In genomic region chr1:164454747-164455400, GRCm38 (mm10) we compare ENCODE assay signal across 8 mouse cellular contexts. TPM values are rescaled to one million over a fixed set of nuclear protein-coding genes. Genes with fewer than 3 reads are reported as not detected.
DNase-seq lines count a peak whose midpoint lies in the region; ATAC-seq and TF ChIP-seq lines count a peak whose summit lies in the region.

No protein-coding gene starts in this region.

- peaks cover 33% of the 10 kb centered on the region for H3K36me3 ChIP-seq in heart, postnatal 0 days (replicated peaks; ENCODE audit: control insufficient read depth, insufficient read depth, low read length)

- H3K4me2 ChIP-seq in heart, postnatal 0 days (ENCODE audit: low read depth, low read length): peak overlapping the region; percentile 71

- DNase-seq in gastrocnemius, adult 2 months: peak; percentile 37
- no peak for DNase-seq in gastrocnemius, postnatal 25 days
- peak; percentile 76 for DNase-seq in embryo, embryonic 11 days
- DNase-seq in heart, postnatal 0 days (ENCODE audit: low spot score): peak; percentile 73
- DNase-seq in kidney, postnatal 36 days: peak; percentile 79
- DNase-seq in lung, adult 18-20 months: peak; percentile 58 to 76
- peak; percentile 84 for DNase-seq in right cerebral cortex, adult 18-20 months
- no peak for DNase-seq in gastrocnemius, postnatal 36 days

- no peak for TF ChIP-seq CTCF in gastrocnemius, adult 2 months (IDR thresholded peaks at IDR 0.05)
- TF ChIP-seq CTCF in heart, postnatal 0 days (IDR thresholded peaks at IDR 0.05; ENCODE audit: low read depth): no peak

- peak overlapping the region; percentile 49; the same call in 1 of the 2 replicates for H3K9ac ChIP-seq in heart, postnatal 0 days (replicated peaks; ENCODE audit: low read depth, low read length)

- H3K27ac ChIP-seq in gastrocnemius, adult 2 months: peak overlapping the region; percentile 92
- H3K27ac ChIP-seq in heart, postnatal 0 days (ENCODE audit: low read depth): peak overlapping the region; percentile 73

- no peaks in the 10 kb centered on the region for H3K9me3 ChIP-seq in heart, postnatal 0 days (replicated peaks; ENCODE audit: control insufficient read depth, low read length)

- peak overlapping the region; percentile 88 for H3K4me3 ChIP-seq in gastrocnemius, adult 2 months
- peak overlapping the region; percentile 67 for H3K4me3 ChIP-seq in heart, postnatal 0 days (ENCODE audit: low read depth, low read length)

- TF ChIP-seq EP300 in heart, postnatal 0 days (IDR thresholded peaks at IDR 0.05; ENCODE audit: low read depth): no peak

- H3K4me1 ChIP-seq in heart, postnatal 0 days (ENCODE audit: control insufficient read depth, insufficient read depth): peaks cover 31% of the 10 kb centered on the region

- ATAC-seq in heart, postnatal 0 days (ENCODE audit: insufficient read depth, low read depth): peak; percentile 10; the same call in 1 of the 2 replicates

- no peaks in the 10 kb centered on the region for H3K27me3 ChIP-seq in heart, postnatal 0 days (ENCODE audit: control insufficient read depth, insufficient read depth, low read length)

- 22% methylated on average over 14 of the region's 14 CpGs for WGBS in heart, postnatal 0 days

- intact Hi-C loops in gastrocnemius, adult 2 months (cut with DNase I): loop anchor here (5.0 kb wide), 1 partner anchor 312 kb away; no protein-coding TSS in a partner anchor
- intact Hi-C loops in gastrocnemius, postnatal 36 days (cut with DNase I): no loop called here

RNA-seq across cellular contexts. Expression of gene Atp1b1, which starts 3.3 kb away (rescaled TPM):
- 100 to 1,000 TPM; 115 to 262 TPM for total RNA-seq in gastrocnemius, adult 2 months (2021)
- total RNA-seq in gastrocnemius, postnatal 25 days (2021): 100 to 1,000 TPM; 178 to 308 TPM
- 149 and 175 TPM in 2 replicates for total RNA-seq in heart, postnatal 0 days (2014; rRNA removed; ENCODE audit: low replicate concordance)
- polyA plus RNA-seq in heart, postnatal 0 days (2015; fragmentation: Nextera tagmentation; extraction: Ambion mirVana): 308 TPM in 2 replicates
- total RNA-seq in gastrocnemius, postnatal 36 days (2021): 100 to 1,000 TPM; 131 to 188 TPM

Comparison
In these comparisons a context has a peak if more than half of its experiments do, and no peak if none do; other contexts are left out.
1. DNase-seq: peak in gastrocnemius, adult 2 months (single experiment), embryo, embryonic 11 days (single experiment), heart, postnatal 0 days (single experiment), kidney, postnatal 36 days (2 of 2), lung, adult 18-20 months (2 of 2) and right cerebral cortex, adult 18-20 months (single experiment); none in gastrocnemius, postnatal 25 days (single experiment) and gastrocnemius, postnatal 36 days (0 of 2).